Mouse (Mus musculus) megakaryocyte, embryonic 14.5 days (primary cell): ENCODE measurements around the gene Prkaa1.

Experiments used
- FLI1 ChIP-seq: IDR thresholded peaks from 2 replicates; pipeline ENCODE4 v1.6.1; 2012; ENCODE audit warnings: low read length, inconsistent platforms, mixed read lengths
- GATA1 ChIP-seq: IDR thresholded peaks from 3 replicates; pipeline ENCODE4 v1.6.1; 2012; ENCODE audit warnings: mixed read lengths, low read length, inconsistent platforms, borderline replicate concordance

GRCm38 (mm10) chr15:5194446-5194845 is 50.8 kb downstream of the Prkaa1 start:
- TF ChIP-seq FLI1 (no peak), GATA1 (no peak)
